Mouse (Mus musculus) liver, postnatal 0 days (tissue): ENCODE measurements around the gene Tbxas1.

ENCODE experiments used
- CTCF ChIP-seq: sonication (generic); IDR thresholded peaks from 2 replicates; pipeline ENCODE4 v1.5.1; 2016; ENCODE audit warnings: antibody characterized with exemption, low read depth
- EP300 ChIP-seq: IDR thresholded peaks from 2 replicates; pipeline ENCODE4 v1.6.1; 2016; ENCODE audit warnings: antibody characterized with exemption, low read depth, mild to moderate bottlenecking

- no peak for TF ChIP-seq CTCF
- no peak for TF ChIP-seq EP300
Measured at GRCm38 (mm10) chr6:39040451-39040850, 165.2 kb downstream of the Tbxas1 start.
